12 mouse cellular contexts compared by ENCODE assay signal in genomic region chr12:27083645-27084550, GRCm38 (mm10).
DNase-seq lines count a peak whose midpoint lies in the region; ATAC-seq lines count a peak whose summit lies in the region.
"Had no signal": no experiment of that assay in that cellular context is flagged by ENCODE, and none has a peak within 500 bp of the region (broad histone marks: within the 10 kb centered on the region; RNA-seq: fewer than 3 reads in every experiment).

No protein-coding gene starts in this region.

- no peaks in the 10 kb centered on the region for H3K36me3 ChIP-seq in forebrain, embryonic 12.5 days (replicated peaks)
- no peaks in the 10 kb centered on the region for H3K36me3 ChIP-seq in intestine, embryonic 15.5 days
- H3K36me3 ChIP-seq in neural tube, embryonic 13.5 days = no peaks in the 10 kb centered on the region
- no peaks in the 10 kb centered on the region for H3K36me3 ChIP-seq in heart, embryonic 10.5 days
- H3K36me3 ChIP-seq: liver, embryonic 12.5 days had no signal

- peaks cover 52% of the 10 kb centered on the region for H3K4me1 ChIP-seq in forebrain, embryonic 12.5 days
- H3K4me1 ChIP-seq in intestine, embryonic 15.5 days (replicated peaks) = peaks cover 14% of the 10 kb centered on the region
- H3K4me1 ChIP-seq in neural tube, embryonic 13.5 days (replicated peaks) = peaks cover 50% of the 10 kb centered on the region
- peaks cover 23% of the 10 kb centered on the region for H3K4me1 ChIP-seq in heart, embryonic 10.5 days
- H3K4me1 ChIP-seq: megakaryocyte, embryonic 14.5 days had no signal

- ATAC-seq in forebrain, embryonic 12.5 days (ENCODE audit: low FRiP score) = no peak
- peak; percentile 74 for ATAC-seq in intestine, embryonic 15.5 days
- ATAC-seq in neural tube, embryonic 13.5 days (ENCODE audit: low read depth) = peak; percentile 41; the same call in 1 of the 2 replicates
- ATAC-seq: liver, embryonic 12.5 days had no signal

- peak overlapping the region; percentile 97 for H3K27ac ChIP-seq in forebrain, embryonic 12.5 days
- peak overlapping the region; percentile 52 for H3K27ac ChIP-seq in intestine, embryonic 15.5 days
- H3K27ac ChIP-seq in neural tube, embryonic 13.5 days (replicated peaks) = peak overlapping the region; percentile 97
- no peak overlapping the region for H3K27ac ChIP-seq in heart, embryonic 10.5 days
- H3K27ac ChIP-seq: liver, embryonic 12.5 days had no signal

- H3K4me3 ChIP-seq in forebrain, embryonic 12.5 days (replicated peaks) = no peak overlapping the region
- H3K4me3 ChIP-seq in intestine, embryonic 15.5 days (replicated peaks) = no peak overlapping the region
- no peak overlapping the region for H3K4me3 ChIP-seq in neural tube, embryonic 13.5 days
- no peak overlapping the region for H3K4me3 ChIP-seq in heart, embryonic 10.5 days
- H3K4me3 ChIP-seq: liver, embryonic 12.5 days; megakaryocyte, embryonic 14.5 days had no signal

- H3K9me3 ChIP-seq in forebrain, embryonic 12.5 days = no peaks in the 10 kb centered on the region
- H3K9me3 ChIP-seq in intestine, embryonic 15.5 days = no peaks in the 10 kb centered on the region
- no peaks in the 10 kb centered on the region for H3K9me3 ChIP-seq in neural tube, embryonic 13.5 days
- no peaks in the 10 kb centered on the region for H3K9me3 ChIP-seq in heart, embryonic 10.5 days
- H3K9me3 ChIP-seq: liver, embryonic 12.5 days had no signal

- peak overlapping the region; percentile 54 for H3K4me2 ChIP-seq in forebrain, embryonic 12.5 days
- H3K4me2 ChIP-seq in intestine, embryonic 15.5 days (replicated peaks) = no peak overlapping the region
- H3K4me2 ChIP-seq in neural tube, embryonic 13.5 days = 0 out of 2 replicates have a peak overlapping the region, but pooled peaks have one; percentile 0

- peak; percentile 63 for DNase-seq in embryo, embryonic 10 days (ENCODE audit: low spot score)
- DNase-seq in heart, embryonic 10.5 days (ENCODE audit: low spot score) = no peak
- no peak for DNase-seq in adrenal gland, postnatal 14 days
- DNase-seq in cerebellum, adult 9-11 months = no peak
- DNase-seq: adrenal gland, postnatal 10 days; kidney, adult 2 months; thymus, adult 18-20 months had no signal

- WGBS in forebrain, embryonic 12.5 days = 16% methylated on average over 4 of the region's 4 CpGs
- WGBS in intestine, embryonic 15.5 days = 42% methylated on average over 4 of the region's 4 CpGs
- WGBS in neural tube, embryonic 13.5 days = 20% methylated on average over 4 of the region's 4 CpGs
- 24% methylated on average over 4 of the region's 4 CpGs for WGBS in heart, embryonic 10.5 days

- 0 out of 2 replicates have a peak overlapping the region, but pooled peaks have one; percentile 36 for H3K9ac ChIP-seq in forebrain, embryonic 12.5 days
- H3K9ac ChIP-seq in intestine, embryonic 15.5 days = no peak overlapping the region
- no peak overlapping the region for H3K9ac ChIP-seq in neural tube, embryonic 13.5 days
- H3K9ac ChIP-seq: liver, embryonic 12.5 days had no signal

- H3K27me3 ChIP-seq in forebrain, embryonic 12.5 days = no peaks in the 10 kb centered on the region
- no peaks in the 10 kb centered on the region for H3K27me3 ChIP-seq in intestine, embryonic 15.5 days (replicated peaks)
- no peaks in the 10 kb centered on the region for H3K27me3 ChIP-seq in neural tube, embryonic 13.5 days
- no peaks in the 10 kb centered on the region for H3K27me3 ChIP-seq in heart, embryonic 10.5 days (ENCODE audit: insufficient read depth, poor library complexity, severe bottlenecking)
- H3K27me3 ChIP-seq: liver, embryonic 12.5 days; megakaryocyte, embryonic 14.5 days had no signal
